Mouse (Mus musculus) ES-Bruce4 (cell line): ENCODE measurements at regions not wholly inside any gene's neighbourhood (a gene's known extent, or its start where the extent isn't known, plus 50 kb on each side); places are given as distances from the start of the nearest gene placed in this dataset.

Experiments used
- CTCF ChIP-seq: IDR thresholded peaks from one replicate; pipeline ENCODE4 v1.8.1; 2011; ENCODE audit warnings: low read depth, low read length
- EP300 ChIP-seq: IDR thresholded peaks from 2 replicates; pipeline ENCODE4 v1.6.1; 2011; ENCODE audit warnings: low read depth, low read length; ENCODE audit not compliant: insufficient read depth
- POLR2A ChIP-seq: IDR thresholded peaks from one replicate; pipeline ENCODE4 v1.8.1; 2011; ENCODE audit warnings: low read length; ENCODE audit not compliant: insufficient read depth

DNA sequence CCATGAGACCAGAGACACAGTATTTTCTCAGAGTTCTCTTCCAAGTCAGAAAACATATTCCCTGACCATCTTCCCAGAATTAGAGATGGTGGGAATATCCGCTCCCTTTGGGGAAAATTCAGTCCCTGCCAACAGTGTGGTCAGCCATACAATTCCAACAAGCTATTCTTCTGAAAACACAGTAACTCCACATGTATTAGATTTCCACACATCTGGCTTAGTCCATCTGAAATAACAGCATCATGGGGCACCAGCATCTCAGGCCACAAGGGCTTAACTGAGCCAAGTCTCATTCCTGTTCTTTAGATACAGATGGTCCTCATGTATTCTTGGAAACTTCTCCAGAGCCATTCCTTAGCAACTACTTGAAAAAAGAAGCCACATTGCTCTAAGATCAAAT is 89.2 kb upstream of the Cul1 start:
- no peak for TF ChIP-seq CTCF
- TF ChIP-seq POLR2A: no peak
- no peak for TF ChIP-seq EP300
